Mouse (Mus musculus) hindbrain, embryonic 11.5 days (tissue): ENCODE data around the gene Gm11595. TPM values are rescaled to one million over a fixed set of nuclear protein-coding genes. Genes with fewer than 3 reads are reported as not detected.

Experiments
- ATAC-seq: fragments of 200-750 bp; cut with Nextera tagmentation; 2 replicates; pipeline ENCODE4 v1.8.0; 2017; ENCODE audit warnings: mild to moderate bottlenecking, moderate TSS enrichment, moderate library complexity; ENCODE audit not compliant: low FRiP score
- DNase-seq: peaks from one replicate; pipeline ENCODE4 v3.0.0-alpha.2; 2015; ENCODE audit warnings: low spot score
- H3K27ac ChIP-seq: fragments of 300-500 bp; sonication (generic); 2 replicates; pipeline ENCODE4 v1.5.1; 2014; ENCODE audit warnings: mild to moderate bottlenecking, low read depth, low read length
- H3K27me3 ChIP-seq: fragments of 300-500 bp; sonication (generic); 2 replicates; pipeline ENCODE4 v1.6.1; 2014; ENCODE audit warnings: mild to moderate bottlenecking, low read length, moderate library complexity, mixed read lengths; ENCODE audit not compliant: control insufficient read depth, insufficient read depth
- H3K36me3 ChIP-seq: fragments of 300-500 bp; sonication (generic); 2 replicates; pipeline ENCODE4 v1.6.1; 2014; ENCODE audit warnings: mild to moderate bottlenecking, low read length, moderate library complexity, mixed read lengths; ENCODE audit not compliant: control insufficient read depth, insufficient read depth
- H3K4me1 ChIP-seq: fragments of 300-500 bp; sonication (generic); replicated peaks from 2 replicates; pipeline ENCODE4 v1.6.1; 2014; ENCODE audit warnings: low read length, mixed read lengths; ENCODE audit not compliant: control insufficient read depth, insufficient read depth
- H3K4me2 ChIP-seq: fragments of 300-500 bp; sonication (generic); replicated peaks from 2 replicates; pipeline ENCODE4 v1.6.1; 2014; ENCODE audit warnings: mild to moderate bottlenecking, low read depth, low read length
- H3K4me3 ChIP-seq: fragments of 300-500 bp; sonication (generic); 2 replicates; pipeline ENCODE4 v1.5.1; 2014; ENCODE audit warnings: low read depth, low read length
- H3K9ac ChIP-seq: fragments of 300-500 bp; sonication (generic); 2 replicates; pipeline ENCODE4 v1.6.1; 2014; ENCODE audit warnings: low read depth, low read length
- H3K9me3 ChIP-seq: fragments of 300-500 bp; sonication (generic); 2 replicates; pipeline ENCODE4 v1.6.1; 2016; ENCODE audit warnings: low read length; ENCODE audit not compliant: control insufficient read depth
- WGBS: fragments of 180-500 bp; shearing (Covaris S2); extraction: QIAGEN DNeasy Blood & Tissue Kit; methylation state at CpG from one replicate; pipeline ENCODE4 v1.1.7; 2014; 5-methylcytosine and 5-hydroxymethylcytosine counted together
- polyA plus RNA-seq: library from polyadenylated mRNA; unstranded; fragments of >200 nt; fragmentation: Nextera tagmentation; extraction: Ambion mirVana; gene quantifications from 2 replicates; pipeline ENCODE4 v1.2.1, GENCODE M21; 2014

Gene Gm11595
- polyA plus RNA-seq, 1 experiment from 2014 or later: not detected

- no peak for ATAC-seq
- Histone ChIP-seq H3K27me3 (no peaks in the 10 kb centered on the region), H3K27ac (no peak overlapping the region), H3K36me3 (no peaks in the 10 kb centered on the region), H3K4me3 (no peak overlapping the region), H3K9ac (no peak overlapping the region), H3K4me1 (no peaks in the 10 kb centered on the region), H3K9me3 (no peaks in the 10 kb centered on the region), H3K4me2 (no peak overlapping the region)
- WGBS: 77% methylated on average over 2 of the region's 2 CpGs
- DNase-seq: no peak
Observed at GRCm38 (mm10) chr11:99768410-99768809, 4.3 kb downstream of the Gm11595 start.

- no peak overlapping the region for H3K4me2 ChIP-seq
- H3K4me3 ChIP-seq: no peak overlapping the region
- no peaks in the 10 kb centered on the region for H3K4me1 ChIP-seq
- H3K9me3 ChIP-seq: no peaks in the 10 kb centered on the region
- H3K9ac ChIP-seq: no peak overlapping the region
- 85% methylated on average over 1 of the region's 1 CpGs for WGBS
- ATAC-seq: no peak
- H3K27me3 ChIP-seq: no peaks in the 10 kb centered on the region
- H3K27ac ChIP-seq: no peak overlapping the region
- DNase-seq: no peak
- no peaks in the 10 kb centered on the region for H3K36me3 ChIP-seq
Observed at GRCm38 (mm10) chr11:99758877-99759276, 13.8 kb downstream of the Gm11595 start.

GRCm38 (mm10) chr11:99743985-99744384 is 28.7 kb downstream of the Gm11595 start:
- H3K27me3 ChIP-seq: no peaks in the 10 kb centered on the region
- no peak overlapping the region for H3K4me3 ChIP-seq
- no peaks in the 10 kb centered on the region for H3K4me1 ChIP-seq
- no peaks in the 10 kb centered on the region for H3K9me3 ChIP-seq
- H3K27ac ChIP-seq: no peak overlapping the region
- H3K36me3 ChIP-seq: no peaks in the 10 kb centered on the region
- no peak overlapping the region for H3K9ac ChIP-seq
- 96% methylated on average over 3 of the region's 3 CpGs for WGBS
- H3K4me2 ChIP-seq: no peak overlapping the region
- DNase-seq (no peak), ATAC-seq (no peak)

GRCm38 (mm10) chr11:99734190-99734589 is 38.5 kb downstream of the Gm11595 start, which contains the start of gene Gm14180:
Gm14180 (minus strand) TSS chr11:99734290.
- H3K4me1 ChIP-seq: no peaks in the 10 kb centered on the region
- no peak within 1 kb of the TSS for H3K9ac ChIP-seq
- 80% methylated on average over 2 of the region's 2 CpGs for WGBS

GRCm38 (mm10) chr11:99724061-99724460 is 48.7 kb downstream of the Gm11595 start:
- no peak for DNase-seq
- Histone ChIP-seq H3K27me3 (no peaks in the 10 kb centered on the region), H3K4me3 (no peak overlapping the region), H3K9ac (no peak overlapping the region), H3K36me3 (no peaks in the 10 kb centered on the region), H3K9me3 (no peaks in the 10 kb centered on the region), H3K27ac (no peak overlapping the region), H3K4me1 (no peaks in the 10 kb centered on the region), H3K4me2 (no peak overlapping the region)
- WGBS: 72% methylated on average over 2 of the region's 2 CpGs
- ATAC-seq: no peak

More at GRCm38 (mm10) chr11:99734190-99734589, 38.5 kb downstream of the Gm11595 start, which contains the start of gene Gm14180:
- Histone ChIP-seq H3K4me3 (no peak within 1 kb of the TSS), H3K4me2 (no peak within 1 kb of the TSS), H3K27me3 (no peaks in the 10 kb centered on the region), H3K27ac (no peak within 1 kb of the TSS), H3K36me3 (no peaks in the 10 kb centered on the region), H3K9me3 (no peaks in the 10 kb centered on the region)
- no peak for DNase-seq
- ATAC-seq: no peak

Other genes with a start within 250 kb of the Gm11595 start
- gene Krt40, start 229.8 kb downstream of the Gm11595 start, polyA plus RNA-seq: not detected in 2 replicates
- gene Krtap3-3, start 222.0 kb downstream of the Gm11595 start, polyA plus RNA-seq: not detected in 2 replicates
- gene Krtap3-2, start 216.1 kb downstream of the Gm11595 start, polyA plus RNA-seq: not detected in 2 replicates
- not detected in 2 replicates for gene Gm11939, start 213.4 kb downstream of the Gm11595 start, polyA plus RNA-seq
- gene Krtap3-1, start 206.3 kb downstream of the Gm11595 start, polyA plus RNA-seq: not detected in 2 replicates
- not detected in 2 replicates for gene Krtap1-5, start 191.9 kb downstream of the Gm11595 start, polyA plus RNA-seq
- gene Krtap1-4, start 189.3 kb downstream of the Gm11595 start, polyA plus RNA-seq: not detected in 2 replicates
- not detected in 2 replicates for gene Krtap1-3, start 181.6 kb downstream of the Gm11595 start, polyA plus RNA-seq
- gene Krtap9-3, start 174.8 kb downstream of the Gm11595 start, polyA plus RNA-seq: not detected in 2 replicates
- gene Gm11938, start 169.6 kb downstream of the Gm11595 start, polyA plus RNA-seq: not detected in 2 replicates
- gene Gm11937, start 162.7 kb downstream of the Gm11595 start, polyA plus RNA-seq: not detected in 2 replicates
- not detected in 2 replicates for gene Krtap2-4, start 158.1 kb downstream of the Gm11595 start, polyA plus RNA-seq
- gene Gm11562, start 152.5 kb downstream of the Gm11595 start, polyA plus RNA-seq: not detected in 2 replicates
- not detected in 2 replicates for gene Krtap4-1, start 144.7 kb downstream of the Gm11595 start, polyA plus RNA-seq
- not detected in 2 replicates for gene Krtap4-2, start 137.8 kb downstream of the Gm11595 start, polyA plus RNA-seq
- not detected in 2 replicates for gene Krtap4-7, start 128.8 kb downstream of the Gm11595 start, polyA plus RNA-seq
- not detected in 2 replicates for gene Gm11555, start 122.7 kb downstream of the Gm11595 start, polyA plus RNA-seq
- gene Gm11563, start 114.0 kb downstream of the Gm11595 start, polyA plus RNA-seq: not detected in 2 replicates
- gene Krtap4-6, start 107.0 kb downstream of the Gm11595 start, polyA plus RNA-seq: not detected in 2 replicates
- gene Gm14190, start 82.2 kb downstream of the Gm11595 start, polyA plus RNA-seq: not detected in 2 replicates
- gene Gm14180, start 38.6 kb downstream of the Gm11595 start, polyA plus RNA-seq: not detected in 2 replicates
- gene Krtap4-8, start 7.8 kb upstream of the Gm11595 start, polyA plus RNA-seq: not detected in 2 replicates
- not detected in 2 replicates for gene Krtap4-9, start 12.3 kb upstream of the Gm11595 start, polyA plus RNA-seq
- gene Gm11596, start 20.6 kb upstream of the Gm11595 start, polyA plus RNA-seq: not detected in 2 replicates
- gene Gm11569, start 26.0 kb upstream of the Gm11595 start, polyA plus RNA-seq: not detected in 2 replicates
- not detected in 2 replicates for gene Gm11554, start 31.5 kb upstream of the Gm11595 start, polyA plus RNA-seq
- not detected in 2 replicates for gene Krtap4-13, start 37.0 kb upstream of the Gm11595 start, polyA plus RNA-seq
- gene Gm11564, start 42.8 kb upstream of the Gm11595 start, polyA plus RNA-seq: not detected in 2 replicates
- not detected in 2 replicates for gene 2300003K06Rik, start 65.2 kb upstream of the Gm11595 start, polyA plus RNA-seq
- gene Krtap4-16, start 78.7 kb upstream of the Gm11595 start, polyA plus RNA-seq: not detected in 2 replicates
- gene Gm11568, start 85.0 kb upstream of the Gm11595 start, polyA plus RNA-seq: not detected in 2 replicates
- not detected in 2 replicates for gene Gm11559, start 91.6 kb upstream of the Gm11595 start, polyA plus RNA-seq
- gene Krtap9-1, start 100.5 kb upstream of the Gm11595 start, polyA plus RNA-seq: not detected in 2 replicates
- not detected in 2 replicates for gene Gm11567, start 106.3 kb upstream of the Gm11595 start, polyA plus RNA-seq
- not detected in 2 replicates for gene Krtap31-1, start 135.0 kb upstream of the Gm11595 start, polyA plus RNA-seq
- not detected in 2 replicates for gene Gm11565, start 141.8 kb upstream of the Gm11595 start, polyA plus RNA-seq
- not detected in 2 replicates for gene Krtap31-2, start 163.4 kb upstream of the Gm11595 start, polyA plus RNA-seq
- gene Krtap9-5, start 175.6 kb upstream of the Gm11595 start, polyA plus RNA-seq: not detected in 2 replicates
- not detected in 2 replicates for gene Krtap29-1, start 206.1 kb upstream of the Gm11595 start, polyA plus RNA-seq
- not detected in 2 replicates for gene Krtap16-1, start 213.7 kb upstream of the Gm11595 start, polyA plus RNA-seq
- gene Krtap17-1, start 221.1 kb upstream of the Gm11595 start, polyA plus RNA-seq: 0.23 TPM in 1 of 2 replicates, not detected in the other
- gene Krt33a, start 243.3 kb upstream of the Gm11595 start, polyA plus RNA-seq: not detected in 2 replicates